Mouse (Mus musculus) liver, embryonic 12.5 days (tissue): ENCODE data around the gene Dis3l2. TPM values are rescaled to one million over a fixed set of nuclear protein-coding genes. Genes with fewer than 3 reads are reported as not detected.

ENCODE experiments used
- polyA plus RNA-seq: library from polyadenylated mRNA; unstranded; fragments of >200 nt; fragmentation: Nextera tagmentation; extraction: Ambion mirVana; gene quantifications from 2 replicates; pipeline ENCODE4 v1.2.1, GENCODE M21; 2016

Dis3l2 gene
- polyA plus RNA-seq, 1 experiment from 2014 or later, result 13.2 TPM

Other genes with a start within 250 kb of the Dis3l2 start
- 1,639 and 1,657 TPM in 2 replicates for gene Ptma, start 177.1 kb upstream of the Dis3l2 start, polyA plus RNA-seq
- gene Pde6d, start 121.2 kb upstream of the Dis3l2 start, polyA plus RNA-seq, result 44.0 and 48.0 TPM in 2 replicates
- gene Cops7b, start 120.9 kb upstream of the Dis3l2 start, polyA plus RNA-seq, result 23.4 and 24.3 TPM in 2 replicates
- gene Nppc, start 33.2 kb upstream of the Dis3l2 start, polyA plus RNA-seq, result not detected in 2 replicates